Mouse (Mus musculus): ENCODE measurements around the gene Cldn11. TPM values are rescaled to one million over a fixed set of nuclear protein-coding genes. Genes with fewer than 3 reads are reported as not detected.

Cldn11 gene
- polyA plus RNA-seq, 1 experiment, result 0.80 TPM

DNA sequence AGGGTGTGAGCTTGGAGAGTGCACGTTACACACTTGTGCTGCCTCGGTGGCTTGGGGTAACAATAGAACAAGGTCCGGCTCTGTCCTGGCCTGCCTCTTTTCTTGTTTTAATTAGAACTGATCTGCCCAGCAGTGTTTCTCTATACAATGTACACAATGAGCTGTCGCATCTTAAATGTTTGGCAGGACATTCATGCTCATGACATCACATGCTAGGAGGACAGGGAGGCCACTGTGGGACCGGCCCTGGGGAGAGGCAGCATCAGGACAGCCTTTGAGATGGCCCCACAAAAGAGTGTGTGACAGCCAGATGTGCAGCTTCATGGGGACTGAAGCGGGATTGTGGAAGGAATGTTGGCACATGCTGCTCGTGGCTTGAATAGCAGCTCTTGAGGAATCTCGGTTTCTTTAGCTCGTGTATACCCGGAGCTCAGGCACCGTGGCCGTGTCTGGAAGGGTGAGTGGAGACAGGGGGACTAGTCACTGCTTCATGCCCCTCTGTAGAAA lies 16.7 kb downstream of the Cldn11 start:
- H3K4me3 ChIP-seq (replicated peaks; ENCODE audit: control insufficient read depth, low read depth, low read length), result no peak overlapping the region
- TF ChIP-seq CTCF (IDR thresholded peaks at IDR 0.05; ENCODE audit: control insufficient read depth, insufficient read depth, low read length) (no peak), POLR2A (IDR thresholded peaks at IDR 0.05; ENCODE audit: borderline replicate concordance, control insufficient read depth, low read depth, low read length) (no peak)
- 80% methylated on average over 12 of the region's 12 CpGs for WGBS
- H3K27ac ChIP-seq (ENCODE audit: control insufficient read depth, insufficient read depth, low read depth, low read length, poor library complexity), result no peak overlapping the region
- no peaks in the 10 kb centered on the region for H3K4me1 ChIP-seq (ENCODE audit: control insufficient read depth, insufficient read depth, low read length)

DNA sequence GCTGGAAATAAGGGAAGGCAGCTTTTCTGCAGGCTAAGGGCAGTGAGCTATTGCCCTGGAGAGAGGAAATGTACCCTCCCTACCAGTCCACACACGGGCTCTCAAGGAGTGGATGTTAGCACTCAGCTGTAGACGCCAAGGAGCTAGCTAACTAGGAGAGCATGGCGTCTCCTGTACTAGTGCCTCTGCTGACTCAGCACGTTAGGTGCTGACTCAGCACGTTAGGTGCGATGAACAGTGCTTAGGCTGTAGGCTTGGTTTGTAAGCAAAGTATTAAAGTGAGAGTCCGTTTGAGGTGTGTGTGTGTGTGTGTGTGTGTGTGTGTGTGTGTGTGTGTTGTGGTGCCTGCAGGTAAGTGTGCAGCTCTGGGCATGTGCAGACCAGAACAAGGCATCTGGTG lies 40.6 kb downstream of the Cldn11 start:
- H3K4me3 ChIP-seq (replicated peaks; ENCODE audit: control insufficient read depth, low read depth, low read length), result no peak overlapping the region
- TF ChIP-seq CTCF (IDR thresholded peaks at IDR 0.05; ENCODE audit: control insufficient read depth, insufficient read depth, low read length) (no peak), POLR2A (IDR thresholded peaks at IDR 0.05; ENCODE audit: borderline replicate concordance, control insufficient read depth, low read depth, low read length) (no peak)
- H3K4me1 ChIP-seq (ENCODE audit: control insufficient read depth, insufficient read depth, low read length), result no peaks in the 10 kb centered on the region
- no peak overlapping the region for H3K27ac ChIP-seq (ENCODE audit: control insufficient read depth, insufficient read depth, low read depth, low read length, poor library complexity)
- WGBS, result 84% methylated on average over 7 of the region's 7 CpGs

DNA sequence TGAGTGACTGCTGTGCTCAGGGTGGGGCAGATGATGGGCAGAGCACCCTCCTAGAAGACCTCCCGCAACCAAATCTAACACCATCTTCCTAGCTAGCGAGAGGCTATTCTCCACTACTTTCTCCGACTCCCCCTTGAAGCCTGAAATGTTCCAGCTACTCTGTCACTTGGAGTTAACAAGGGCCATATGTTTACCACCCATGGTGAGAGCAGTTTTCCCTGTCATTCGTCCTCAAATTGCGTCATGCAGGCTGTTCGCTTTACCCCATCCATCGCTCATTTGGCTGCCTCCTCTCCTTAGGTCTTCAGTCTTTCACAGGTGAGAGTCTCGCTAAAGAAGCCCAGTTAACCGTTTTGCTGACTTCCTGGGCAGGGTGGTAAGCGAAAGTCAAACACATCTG lies 41.7 kb downstream of the Cldn11 start:
- Histone ChIP-seq H3K27ac (ENCODE audit: control insufficient read depth, insufficient read depth, low read depth, low read length, poor library complexity) (no peak overlapping the region), H3K4me1 (ENCODE audit: control insufficient read depth, insufficient read depth, low read length) (no peaks in the 10 kb centered on the region), H3K4me3 (replicated peaks; ENCODE audit: control insufficient read depth, low read depth, low read length) (no peak overlapping the region)
- WGBS, result 70% methylated on average over 10 of the region's 10 CpGs
- TF ChIP-seq POLR2A (IDR thresholded peaks at IDR 0.05; ENCODE audit: borderline replicate concordance, control insufficient read depth, low read depth, low read length) (no peak), CTCF (IDR thresholded peaks at IDR 0.05; ENCODE audit: control insufficient read depth, insufficient read depth, low read length) (no peak)

DNA sequence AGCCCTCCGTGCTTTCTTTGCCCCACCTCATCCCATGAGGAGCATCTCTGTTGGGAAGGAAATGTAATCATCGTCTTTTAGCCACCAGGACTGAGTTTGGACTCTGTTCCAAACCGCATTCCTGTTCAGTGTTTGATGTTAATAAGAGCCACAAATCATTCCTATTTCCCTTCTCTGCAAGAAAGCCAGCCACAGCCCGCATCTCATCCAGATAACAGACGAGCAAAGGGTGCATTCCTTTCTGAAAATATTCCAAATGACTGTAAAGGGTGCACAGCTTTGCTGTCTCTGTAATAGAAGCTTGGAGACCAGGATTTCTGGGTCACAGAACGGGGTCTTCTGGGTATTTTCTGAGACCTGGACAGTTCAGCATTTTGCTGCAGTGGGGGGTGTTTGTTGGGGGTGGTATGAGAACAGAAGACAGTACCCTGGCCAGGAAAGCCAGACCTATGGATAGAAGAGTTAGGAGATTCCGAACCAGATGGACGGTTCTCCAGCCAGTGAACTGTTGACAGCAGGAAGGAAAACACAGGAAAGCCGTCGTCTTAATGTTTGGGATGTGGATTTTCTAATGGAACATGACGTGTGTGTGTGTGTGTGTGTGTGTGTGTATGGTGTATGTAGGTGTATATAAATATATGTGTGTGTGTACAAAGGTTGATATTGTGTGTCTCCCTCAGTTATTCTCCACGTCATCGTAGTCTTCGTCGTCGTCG lies 49.6 kb downstream of the Cldn11 start:
- WGBS, result 79% methylated on average over 17 of the region's 17 CpGs
- TF ChIP-seq POLR2A (IDR thresholded peaks at IDR 0.05; ENCODE audit: borderline replicate concordance, control insufficient read depth, low read depth, low read length), result no peak
- no peak for TF ChIP-seq CTCF (IDR thresholded peaks at IDR 0.05; ENCODE audit: control insufficient read depth, insufficient read depth, low read length)
- no peaks in the 10 kb centered on the region for H3K4me1 ChIP-seq (ENCODE audit: control insufficient read depth, insufficient read depth, low read length)

DNA sequence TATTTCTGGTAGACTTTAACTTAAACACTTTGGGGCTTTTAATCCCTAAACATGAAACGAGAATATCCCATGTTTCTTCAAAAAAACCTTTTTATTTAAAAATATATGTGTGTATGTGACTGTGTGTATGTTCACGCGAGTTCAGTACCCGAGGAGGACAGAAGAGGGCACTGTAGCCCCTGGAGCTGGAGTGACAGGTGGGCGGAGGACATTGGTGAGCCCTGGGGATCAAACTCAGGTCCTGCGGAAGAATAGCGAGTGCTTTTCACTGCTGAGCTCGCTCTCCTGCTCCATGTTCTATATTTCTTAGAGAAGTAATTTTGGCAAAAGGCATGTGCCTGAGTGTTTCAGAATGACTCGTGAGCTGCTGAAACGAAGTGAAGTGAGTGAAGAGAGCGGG lies 54.2 kb downstream of the Cldn11 start:
- Histone ChIP-seq H3K27ac (ENCODE audit: control insufficient read depth, insufficient read depth, low read depth, low read length, poor library complexity) (no peak overlapping the region), H3K4me1 (ENCODE audit: control insufficient read depth, insufficient read depth, low read length) (no peaks in the 10 kb centered on the region; the same call in 1 of the 2 replicates), H3K4me3 (replicated peaks; ENCODE audit: control insufficient read depth, low read depth, low read length) (no peak overlapping the region)
- TF ChIP-seq CTCF (IDR thresholded peaks at IDR 0.05; ENCODE audit: control insufficient read depth, insufficient read depth, low read length) (no peak), POLR2A (IDR thresholded peaks at IDR 0.05; ENCODE audit: borderline replicate concordance, control insufficient read depth, low read depth, low read length) (no peak)
- WGBS, result 78% methylated on average over 11 of the region's 11 CpGs

More for the DNA sequence above, 49.6 kb downstream of the Cldn11 start:
- Histone ChIP-seq H3K4me3 (replicated peaks; ENCODE audit: control insufficient read depth, low read depth, low read length) (no peak overlapping the region), H3K27ac (ENCODE audit: control insufficient read depth, insufficient read depth, low read depth, low read length, poor library complexity) (no peak overlapping the region)

DNA sequence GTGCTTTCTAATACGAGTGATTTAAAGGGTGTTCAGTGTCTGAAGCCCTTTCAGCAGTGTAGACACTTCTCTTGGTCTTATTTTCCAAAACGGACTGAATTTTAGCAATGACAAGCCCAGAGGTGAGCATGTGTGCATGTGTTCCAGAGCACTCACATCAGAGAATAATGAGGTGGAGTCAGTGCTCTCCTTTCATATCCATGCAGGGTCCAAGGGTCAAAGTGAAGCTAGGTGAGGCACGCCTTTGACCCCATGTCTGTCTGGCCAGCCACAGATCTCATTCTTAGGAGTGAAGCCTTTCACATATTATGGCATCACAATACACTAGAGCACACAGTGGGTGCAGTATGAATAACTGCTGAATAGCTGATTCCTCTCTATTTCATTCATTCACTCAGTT lies 55.4 kb downstream of the Cldn11 start:
- no peak for TF ChIP-seq POLR2A (IDR thresholded peaks at IDR 0.05; ENCODE audit: borderline replicate concordance, control insufficient read depth, low read depth, low read length)
- no peak for TF ChIP-seq CTCF (IDR thresholded peaks at IDR 0.05; ENCODE audit: control insufficient read depth, insufficient read depth, low read length)
- H3K4me1 ChIP-seq (ENCODE audit: control insufficient read depth, insufficient read depth, low read length), result no peaks in the 10 kb centered on the region; the same call in 1 of the 2 replicates
- H3K4me3 ChIP-seq (replicated peaks; ENCODE audit: control insufficient read depth, low read depth, low read length), result no peak overlapping the region
- H3K27ac ChIP-seq (ENCODE audit: control insufficient read depth, insufficient read depth, low read depth, low read length, poor library complexity), result no peak overlapping the region
- WGBS, result 67% methylated on average over 3 of the region's 3 CpGs

DNA sequence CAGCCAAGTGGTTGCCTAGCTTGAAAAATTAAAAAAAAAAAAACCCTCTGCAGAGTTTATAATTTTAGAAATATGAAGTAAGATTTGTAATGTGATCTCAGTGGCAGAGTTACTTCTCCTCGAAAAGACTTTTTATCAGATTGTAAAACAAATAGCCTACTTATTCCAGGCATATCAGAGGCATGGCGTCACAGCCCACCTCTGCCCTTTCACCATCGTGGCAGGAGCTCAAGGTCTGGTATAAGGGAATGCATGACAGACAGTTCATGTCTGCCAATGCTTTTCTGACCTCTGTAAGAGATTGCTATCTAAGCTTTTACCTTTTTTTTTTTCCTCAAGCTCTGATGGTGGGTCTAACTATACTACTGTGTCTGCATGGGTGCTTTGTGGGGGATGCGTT lies 58.3 kb downstream of the Cldn11 start:
- H3K4me1 ChIP-seq (ENCODE audit: control insufficient read depth, insufficient read depth, low read length), result no peaks in the 10 kb centered on the region; the same call in 1 of the 2 replicates
- H3K27ac ChIP-seq (ENCODE audit: control insufficient read depth, insufficient read depth, low read depth, low read length, poor library complexity), result no peak overlapping the region
- 66% methylated on average over 4 of the region's 4 CpGs for WGBS
- H3K4me3 ChIP-seq (replicated peaks; ENCODE audit: control insufficient read depth, low read depth, low read length), result no peak overlapping the region
- no peak for TF ChIP-seq CTCF (IDR thresholded peaks at IDR 0.05; ENCODE audit: control insufficient read depth, insufficient read depth, low read length)
- no peak for TF ChIP-seq POLR2A (IDR thresholded peaks at IDR 0.05; ENCODE audit: borderline replicate concordance, control insufficient read depth, low read depth, low read length)

DNA sequence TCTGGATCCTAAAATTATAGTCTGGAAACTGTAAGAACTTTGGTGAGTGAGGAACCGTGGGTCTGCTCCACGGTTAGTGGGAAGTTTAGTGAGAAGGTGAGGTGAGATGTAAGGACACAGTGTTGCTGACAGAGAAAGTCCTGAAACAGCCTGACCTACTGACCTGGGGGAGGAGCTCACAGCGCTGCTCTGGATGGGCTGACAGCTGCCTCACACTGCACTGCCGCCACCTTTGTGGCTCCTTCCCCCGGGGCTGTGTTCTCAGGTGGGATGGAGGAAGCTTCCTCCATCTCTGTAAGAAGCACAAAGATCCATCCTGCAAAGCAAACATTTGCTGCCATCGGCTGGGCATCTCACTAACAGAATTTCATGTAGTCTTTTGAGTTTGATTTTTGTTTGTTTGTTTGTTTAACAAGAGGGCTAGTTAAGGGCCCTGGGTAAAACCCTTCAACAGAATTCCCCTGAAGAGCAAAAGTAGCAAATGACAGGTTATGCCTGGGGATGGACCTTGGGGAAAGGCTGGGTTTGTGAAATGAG lies 58.8 kb downstream of the Cldn11 start:
- 35% methylated on average over 6 of the region's 6 CpGs for WGBS
- H3K27ac ChIP-seq (ENCODE audit: control insufficient read depth, insufficient read depth, low read depth, low read length, poor library complexity), result no peak overlapping the region
- TF ChIP-seq CTCF (IDR thresholded peaks at IDR 0.05; ENCODE audit: control insufficient read depth, insufficient read depth, low read length) (no peak), POLR2A (IDR thresholded peaks at IDR 0.05; ENCODE audit: borderline replicate concordance, control insufficient read depth, low read depth, low read length) (no peak)
- no peaks in the 10 kb centered on the region; the same call in 1 of the 2 replicates for H3K4me1 ChIP-seq (ENCODE audit: control insufficient read depth, insufficient read depth, low read length)
- no peak overlapping the region for H3K4me3 ChIP-seq (replicated peaks; ENCODE audit: control insufficient read depth, low read depth, low read length)
